Mouse (Mus musculus) embryonic facial prominence, embryonic 12.5 days (tissue): ENCODE measurements around the gene Slc30a3. TPM values are rescaled to one million over a fixed set of nuclear protein-coding genes. Genes with fewer than 3 reads are reported as not detected.
"Not testable (repeated sequence)": the region's sequence is repeated elsewhere in the genome, so short reads cannot be mapped to it uniquely, and the experiment has no call there.

Experiments
- ATAC-seq: fragments of 200-750 bp; cut with Nextera tagmentation; 2 replicates; pipeline ENCODE4 v1.8.0; 2017; ENCODE audit not compliant: insufficient number of reproducible peaks, insufficient read depth, low FRiP score, low TSS enrichment
- H3K27ac ChIP-seq: fragments of 300-500 bp; sonication (generic); 2 replicates; pipeline ENCODE4 v1.5.1; 2016; ENCODE audit warnings: mild to moderate bottlenecking
- H3K27me3 ChIP-seq: fragments of 300-500 bp; sonication (generic); 2 replicates; pipeline ENCODE4 v1.6.1; 2016; ENCODE audit warnings: mild to moderate bottlenecking, moderate library complexity
- H3K36me3 ChIP-seq: fragments of 300-500 bp; sonication (generic); 2 replicates; pipeline ENCODE4 v1.6.1; 2016; ENCODE audit warnings: mild to moderate bottlenecking
- H3K4me1 ChIP-seq: fragments of 300-500 bp; sonication (generic); 2 replicates; pipeline ENCODE4 v1.6.1; 2016
- H3K4me2 ChIP-seq: fragments of 300-500 bp; sonication (generic); replicated peaks from 2 replicates; pipeline ENCODE4 v1.6.1; 2016; ENCODE audit warnings: mild to moderate bottlenecking, moderate library complexity
- H3K4me3 ChIP-seq: fragments of 300-500 bp; sonication (generic); 2 replicates; pipeline ENCODE4 v1.5.1; 2016; ENCODE audit warnings: mild to moderate bottlenecking
- H3K9ac ChIP-seq: fragments of 300-500 bp; sonication (generic); 2 replicates; pipeline ENCODE4 v1.6.1; 2016; ENCODE audit warnings: mild to moderate bottlenecking, moderate library complexity
- H3K9me3 ChIP-seq: fragments of 300-500 bp; sonication (generic); 2 replicates; pipeline ENCODE4 v1.6.1; 2016; ENCODE audit warnings: mild to moderate bottlenecking, moderate library complexity
- WGBS: fragments of 180-500 bp; shearing (Covaris S2); methylation state at CpG from one replicate; pipeline ENCODE4 v1.1.7; 2016; 5-methylcytosine and 5-hydroxymethylcytosine counted together
- polyA plus RNA-seq: library from polyadenylated mRNA; unstranded; fragments of >200 nt; fragmentation: Nextera tagmentation; extraction: Ambion mirVana; gene quantifications from 2 replicates; pipeline ENCODE4 v1.2.1, GENCODE M21; 2016

The Slc30a3 gene
- polyA plus RNA-seq, 1 experiment from 2014 or later: 0.22 TPM

GRCm38 (mm10) chr5:31038171-31038845 lies 69.7 kb downstream of the Slc30a3 start:
- H3K9me3 ChIP-seq: no peaks in the 10 kb centered on the region
- H3K27me3 ChIP-seq: no peaks in the 10 kb centered on the region
- no peak for ATAC-seq
- peaks cover 11% of the 10 kb centered on the region; the same call in 1 of the 2 replicates for H3K36me3 ChIP-seq
- H3K4me1 ChIP-seq: no peaks in the 10 kb centered on the region
- no peak overlapping the region for H3K27ac ChIP-seq
- 84% methylated on average over 7 of the region's 7 CpGs for WGBS
- H3K4me2 ChIP-seq: no peak overlapping the region
- H3K9ac ChIP-seq: no peak overlapping the region
- H3K4me3 ChIP-seq: no peak overlapping the region

GRCm38 (mm10) chr5:31036556-31036955 lies 71.5 kb downstream of the Slc30a3 start:
- WGBS: 83% methylated on average over 11 of the region's 11 CpGs
- H3K4me3 ChIP-seq: not testable (repeated sequence)

More at GRCm38 (mm10) chr5:31036556-31036955, 71.5 kb downstream of the Slc30a3 start:
- not testable (repeated sequence) for H3K4me2 ChIP-seq, H3K36me3 ChIP-seq, H3K27me3 ChIP-seq, ATAC-seq, H3K27ac ChIP-seq, H3K9ac ChIP-seq, H3K9me3 ChIP-seq, H3K4me1 ChIP-seq

Other genes starting within 250 kb of the Slc30a3 start
- 78.5 and 85.9 TPM in 2 replicates for gene Tmem214, start 240.2 kb downstream of the Slc30a3 start, polyA plus RNA-seq
- gene Agbl5, start 219.5 kb downstream of the Slc30a3 start, polyA plus RNA-seq: 31.9 and 34.1 TPM in 2 replicates
- gene Ost4, start 200.4 kb downstream of the Slc30a3 start, polyA plus RNA-seq: 346 and 376 TPM in 2 replicates
- 248 and 252 TPM in 2 replicates for gene Emilin1, start 194.8 kb downstream of the Slc30a3 start, polyA plus RNA-seq
- gene Khk, start 186.8 kb downstream of the Slc30a3 start, polyA plus RNA-seq: 13.7 and 14.2 TPM in 2 replicates
- gene Cgref1, start 162.6 kb downstream of the Slc30a3 start, polyA plus RNA-seq: 4.5 and 5.7 TPM in 2 replicates
- 129 and 133 TPM in 2 replicates for gene Preb, start 147.9 kb downstream of the Slc30a3 start, polyA plus RNA-seq
- not detected in 2 replicates for gene Tcf23, start 139.6 kb downstream of the Slc30a3 start, polyA plus RNA-seq
- 117 and 118 TPM in 2 replicates for gene Atraid, start 59.9 kb downstream of the Slc30a3 start, polyA plus RNA-seq
- 11.8 and 12.4 TPM in 2 replicates for gene Slc5a6, start 59.3 kb downstream of the Slc30a3 start, polyA plus RNA-seq
- gene Cad, start 53.5 kb downstream of the Slc30a3 start, polyA plus RNA-seq: 40.6 and 41.0 TPM in 2 replicates
- gene Dnajc5g, start 2.0 kb downstream of the Slc30a3 start, polyA plus RNA-seq: not detected in 2 replicates
- gene Trim54, start 8.5 kb upstream of the Slc30a3 start, polyA plus RNA-seq: 1.4 and 1.7 TPM in 2 replicates
- not detected in 2 replicates for gene Ucn, start 30.6 kb upstream of the Slc30a3 start, polyA plus RNA-seq
- gene Mpv17, start 46.0 kb upstream of the Slc30a3 start, polyA plus RNA-seq: 64.8 and 72.0 TPM in 2 replicates
- 1.3 and 2.3 TPM in 2 replicates for gene Gm29609, start 71.7 kb upstream of the Slc30a3 start, polyA plus RNA-seq
- gene Gtf3c2, start 71.9 kb upstream of the Slc30a3 start, polyA plus RNA-seq: 95.9 and 104 TPM in 2 replicates
- gene Snx17, start 85.0 kb upstream of the Slc30a3 start, polyA plus RNA-seq: 152 TPM in 2 replicates
- gene Eif2b4, start 85.2 kb upstream of the Slc30a3 start, polyA plus RNA-seq: 70.2 and 74.4 TPM in 2 replicates
- gene Zfp513, start 94.1 kb upstream of the Slc30a3 start, polyA plus RNA-seq: 18.7 and 20.0 TPM in 2 replicates
- 144 and 147 TPM in 2 replicates for gene Ppm1g, start 112.5 kb upstream of the Slc30a3 start, polyA plus RNA-seq
- 151 and 155 TPM in 2 replicates for gene Nrbp1, start 132.6 kb upstream of the Slc30a3 start, polyA plus RNA-seq
- 0.43 and 1.1 TPM in 2 replicates for gene Gm9970, start 133.0 kb upstream of the Slc30a3 start, polyA plus RNA-seq
- 14.7 and 18.6 TPM in 2 replicates for gene Krtcap3, start 143.5 kb upstream of the Slc30a3 start, polyA plus RNA-seq
- gene Ift172, start 182.9 kb upstream of the Slc30a3 start, polyA plus RNA-seq: 53.6 and 58.0 TPM in 2 replicates
- gene Fndc4, start 187.8 kb upstream of the Slc30a3 start, polyA plus RNA-seq: 91.0 and 94.6 TPM in 2 replicates
- gene Gckr, start 189.2 kb upstream of the Slc30a3 start, polyA plus RNA-seq: 0.17 and 0.32 TPM in 2 replicates